Mouse (Mus musculus) lung, embryonic 14.5 days (tissue): Measurements from ENCODE around the gene Bloc1s2. TPM values are rescaled to one million over a fixed set of nuclear protein-coding genes. Genes with fewer than 3 reads are reported as not detected.
A peak's percentile ranks its signal among the peaks of the same experiment; 100 is the strongest.
"Not testable (repeated sequence)": the region's sequence is repeated elsewhere in the genome, so short reads cannot be mapped to it uniquely, and the experiment has no call there.

Experiments
- ATAC-seq: fragments of 200-750 bp; cut with Nextera tagmentation; 2 replicates; pipeline ENCODE4 v1.8.0; 2017; ENCODE audit warnings: mild to moderate bottlenecking, moderate TSS enrichment, moderate library complexity; ENCODE audit not compliant: insufficient read depth
- DNase-seq: peaks from one replicate; pipeline ENCODE4 v3.0.0-alpha.2; 2015
- H3K27ac ChIP-seq: fragments of 300-500 bp; sonication (generic); 2 replicates; pipeline ENCODE4 v1.5.1; 2014; ENCODE audit warnings: low read depth, mild to moderate bottlenecking, moderate library complexity
- H3K27me3 ChIP-seq: fragments of 300-500 bp; sonication (generic); 2 replicates; pipeline ENCODE4 v1.6.1; 2014; ENCODE audit warnings: low read length, control low read depth; ENCODE audit not compliant: insufficient read depth
- H3K36me3 ChIP-seq: fragments of 300-500 bp; sonication (generic); 2 replicates; pipeline ENCODE4 v1.6.1; 2014; ENCODE audit warnings: control low read depth; ENCODE audit not compliant: insufficient read depth
- H3K4me1 ChIP-seq: fragments of 300-500 bp; sonication (generic); 2 replicates; pipeline ENCODE4 v1.6.1; 2014; ENCODE audit warnings: antibody characterized with exemption, control low read depth; ENCODE audit not compliant: insufficient read depth
- H3K4me2 ChIP-seq: fragments of 300-500 bp; sonication (generic); 2 replicates; pipeline ENCODE4 v1.6.1; 2014; ENCODE audit warnings: mild to moderate bottlenecking
- H3K4me3 ChIP-seq: fragments of 300-500 bp; sonication (generic); 2 replicates; pipeline ENCODE4 v1.5.1; 2014; ENCODE audit warnings: low read depth, low read length
- H3K9ac ChIP-seq: fragments of 300-500 bp; sonication (generic); 2 replicates; pipeline ENCODE4 v1.6.1; 2014
- H3K9me3 ChIP-seq: fragments of 300-500 bp; sonication (generic); 2 replicates; pipeline ENCODE4 v1.6.1; 2016; ENCODE audit warnings: low read depth, low read length, control low read depth
- CTCF ChIP-seq: IDR thresholded peaks from 2 replicates; pipeline ENCODE4 v1.5.1; 2016; ENCODE audit warnings: antibody characterized with exemption, low read depth
- WGBS: fragments of 180-500 bp; shearing (Covaris S2); extraction: QIAGEN DNeasy Blood & Tissue Kit; methylation state at CpG from one replicate; pipeline ENCODE4 v1.1.7; 2014; 5-methylcytosine and 5-hydroxymethylcytosine counted together
- polyA plus RNA-seq: library from polyadenylated mRNA; unstranded; fragments of >200 nt; fragmentation: Nextera tagmentation; extraction: Ambion mirVana; gene quantifications from 2 replicates; pipeline ENCODE4 v1.2.1, GENCODE M21; 2014

The Bloc1s2 gene
- polyA plus RNA-seq, 1 experiment from 2014 or later = 86.5 TPM

- no peak overlapping the region for H3K4me3 ChIP-seq
- 90% methylated on average over 10 of the region's 10 CpGs for WGBS
- no peak for TF ChIP-seq CTCF
- no peaks in the 10 kb centered on the region for H3K9me3 ChIP-seq
- no peak overlapping the region for H3K4me2 ChIP-seq
- peaks cover 76% of the 10 kb centered on the region for H3K36me3 ChIP-seq
- no peak overlapping the region for H3K27ac ChIP-seq
- DNase-seq (no peak), ATAC-seq (no peak)
- no peak overlapping the region for H3K9ac ChIP-seq
- H3K4me1 ChIP-seq = no peaks in the 10 kb centered on the region
- no peaks in the 10 kb centered on the region for H3K27me3 ChIP-seq
Measured at GRCm38 (mm10) chr19:44127729-44128497, 18.3 kb downstream of the Bloc1s2 start.

- no peak overlapping the region for H3K4me3 ChIP-seq
- no peak for ATAC-seq
Measured at GRCm38 (mm10) chr19:44121137-44121536, 25.1 kb downstream of the Bloc1s2 start.

GRCm38 (mm10) chr19:44120686-44121085 is 25.6 kb downstream of the Bloc1s2 start:
- not testable (repeated sequence) for H3K4me1 ChIP-seq, H3K27me3 ChIP-seq, H3K9me3 ChIP-seq, H3K4me2 ChIP-seq, DNase-seq, ATAC-seq, H3K27ac ChIP-seq, H3K9ac ChIP-seq, H3K4me3 ChIP-seq
- peaks cover 93% of the 10 kb centered on the region for H3K36me3 ChIP-seq
- 91% methylated on average over 7 of the region's 9 CpGs for WGBS

More at GRCm38 (mm10) chr19:44121137-44121536, 25.1 kb downstream of the Bloc1s2 start:
- DNase-seq = no peak
- Histone ChIP-seq H3K9ac (no peak overlapping the region), H3K4me1 (no peaks in the 10 kb centered on the region), H3K27me3 (no peaks in the 10 kb centered on the region), H3K9me3 (no peaks in the 10 kb centered on the region), H3K36me3 (peaks cover 95% of the 10 kb centered on the region), H3K4me2 (no peak overlapping the region), H3K27ac (no peak overlapping the region)
- no peak for TF ChIP-seq CTCF
- 89% methylated on average over 7 of the region's 7 CpGs for WGBS

- Histone ChIP-seq H3K9ac (no peak overlapping the region), H3K9me3 (no peaks in the 10 kb centered on the region), H3K4me1 (no peaks in the 10 kb centered on the region), H3K4me3 (no peak overlapping the region), H3K4me2 (no peak overlapping the region), H3K36me3 (peaks cover 90% of the 10 kb centered on the region), H3K27me3 (no peaks in the 10 kb centered on the region), H3K27ac (no peak overlapping the region)
- no peak for TF ChIP-seq CTCF
- DNase-seq (no peak), ATAC-seq (no peak)
Measured at GRCm38 (mm10) chr19:44117793-44118192, 28.5 kb downstream of the Bloc1s2 start.

- H3K27me3 ChIP-seq = no peaks in the 10 kb centered on the region
- ATAC-seq = no peak
- TF ChIP-seq CTCF = peak; percentile 48
- H3K4me1 ChIP-seq = no peaks in the 10 kb centered on the region
- no peak overlapping the region for H3K27ac ChIP-seq
- H3K9ac ChIP-seq = no peak overlapping the region
- H3K36me3 ChIP-seq = peaks cover 67% of the 10 kb centered on the region
- no peak overlapping the region for H3K4me3 ChIP-seq
- WGBS = 59% methylated on average over 7 of the region's 7 CpGs
- no peak overlapping the region for H3K4me2 ChIP-seq
- peak; percentile 57 for DNase-seq
- no peaks in the 10 kb centered on the region for H3K9me3 ChIP-seq
Measured at GRCm38 (mm10) chr19:44111706-44112105, 34.5 kb downstream of the Bloc1s2 start.

- ATAC-seq (no peak), DNase-seq (no peak)
- Histone ChIP-seq H3K4me1 (peaks cover 3% of the 10 kb centered on the region), H3K36me3 (peaks cover 58% of the 10 kb centered on the region), H3K27ac (no peak overlapping the region), H3K9ac (no peak overlapping the region), H3K27me3 (no peaks in the 10 kb centered on the region), H3K4me3 (no peak overlapping the region), H3K4me2 (no peak overlapping the region), H3K9me3 (no peaks in the 10 kb centered on the region)
- TF ChIP-seq CTCF = no peak
- WGBS = 87% methylated on average over 9 of the region's 9 CpGs
Measured at GRCm38 (mm10) chr19:44110356-44110755, 35.9 kb downstream of the Bloc1s2 start.

GRCm38 (mm10) chr19:44108996-44109395 is 37.2 kb downstream of the Bloc1s2 start:
- ATAC-seq (no peak), DNase-seq (peak; percentile 7)
- H3K27ac ChIP-seq = no peak overlapping the region
- H3K4me3 ChIP-seq = no peak overlapping the region
- H3K9ac ChIP-seq = no peak overlapping the region
- H3K4me2 ChIP-seq = no peak overlapping the region
- no peak for TF ChIP-seq CTCF
- no peaks in the 10 kb centered on the region for H3K9me3 ChIP-seq
- H3K36me3 ChIP-seq = peaks cover 45% of the 10 kb centered on the region
- peaks cover 3% of the 10 kb centered on the region for H3K4me1 ChIP-seq
- H3K27me3 ChIP-seq = no peaks in the 10 kb centered on the region
